ENCODE assay signal across 14 mouse cellular contexts in genomic region chr11:35602586-35602985, GRCm38 (mm10).
"Had no signal": no experiment of that assay in that cellular context is flagged by ENCODE, and none has a peak within 500 bp of the region (broad histone marks: within the 10 kb centered on the region; RNA-seq: fewer than 3 reads in every experiment).

No protein-coding gene starts in this region.

- H3K9ac ChIP-seq: kidney, embryonic 15.5 days; limb, embryonic 13.5 days; liver, embryonic 14.5 days; neural tube, embryonic 15.5 days had no signal

- H3K27me3 ChIP-seq: kidney, embryonic 15.5 days; limb, embryonic 13.5 days; neural tube, embryonic 15.5 days had no signal

- H3K27ac ChIP-seq: kidney, embryonic 15.5 days; limb, embryonic 13.5 days; liver, embryonic 14.5 days; neural tube, embryonic 15.5 days had no signal

- H3K4me3 ChIP-seq: kidney, embryonic 15.5 days; limb, embryonic 13.5 days; myocyte; neural tube, embryonic 15.5 days had no signal

- H3K9me3 ChIP-seq: kidney, embryonic 15.5 days; limb, embryonic 13.5 days; neural tube, embryonic 15.5 days had no signal

- H3K4me2 ChIP-seq: kidney, embryonic 15.5 days; limb, embryonic 13.5 days; midbrain, embryonic 11.5 days; neural tube, embryonic 15.5 days had no signal

- H3K36me3 ChIP-seq: neural tube, embryonic 15.5 days had no signal

- DNase-seq: kidney, adult 11 months; kidney, postnatal 36 days; left cerebral cortex, postnatal 4 days; lung, adult 18-20 months; right cerebral cortex, adult 18-20 months; right cerebral cortex, postnatal 25 days; thymus, adult 18-20 months; thymus, postnatal 14 days had no signal
